Mouse (Mus musculus): ENCODE data around the gene Pafah1b2. TPM values are rescaled to one million over a fixed set of nuclear protein-coding genes. Genes with fewer than 3 reads are reported as not detected.

Pafah1b2 gene
- polyA plus RNA-seq, 1 experiment from 2014 or later, result 57.6 TPM

- H3K4me3 ChIP-seq (ENCODE audit: low read depth, low read length), result no peak overlapping the region
- H3K27me3 ChIP-seq (ENCODE audit: control insufficient read depth, insufficient read depth, low read depth, low read length), result no peaks in the 10 kb centered on the region
- H3K27ac ChIP-seq (ENCODE audit: low read length), result 0 out of 2 replicates have a peak overlapping the region, but pooled peaks have one; percentile 26
- H3K9ac ChIP-seq (ENCODE audit: low read depth, low read length), result no peak overlapping the region
- H3K36me3 ChIP-seq (ENCODE audit: control insufficient read depth, insufficient read depth), result peaks cover 26% of the 10 kb centered on the region
- peaks cover 2% of the 10 kb centered on the region; the same call in 1 of the 2 replicates for H3K9me3 ChIP-seq (replicated peaks; ENCODE audit: control insufficient read depth, low read length)
- peaks cover 34% of the 10 kb centered on the region for H3K4me1 ChIP-seq (ENCODE audit: control insufficient read depth, low read depth, low read length)
- ATAC-seq (ENCODE audit: low read depth), result peak; percentile 62
- no peak overlapping the region for H3K4me2 ChIP-seq (ENCODE audit: low read depth, low read length)
- WGBS (ENCODE audit: insufficient replicate concordance), result 86% methylated on average over 8 of the region's 8 CpGs
Observed at GRCm38 (mm10) chr9:45943628-45944505, 68.6 kb downstream of the Pafah1b2 start.

- peaks cover 2% of the 10 kb centered on the region; the same call in 1 of the 2 replicates for H3K9me3 ChIP-seq (replicated peaks; ENCODE audit: control insufficient read depth, low read length)
- peak overlapping the region; percentile 26; the same call in 1 of the 2 replicates for H3K27ac ChIP-seq (ENCODE audit: low read length)
- no peaks in the 10 kb centered on the region for H3K27me3 ChIP-seq (ENCODE audit: control insufficient read depth, insufficient read depth, low read depth, low read length)
- ATAC-seq (ENCODE audit: low read depth), result peak; percentile 77
- peaks cover 26% of the 10 kb centered on the region for H3K36me3 ChIP-seq (ENCODE audit: control insufficient read depth, insufficient read depth)
- H3K9ac ChIP-seq (ENCODE audit: low read depth, low read length), result no peak overlapping the region
- peaks cover 34% of the 10 kb centered on the region for H3K4me1 ChIP-seq (ENCODE audit: control insufficient read depth, low read depth, low read length)
- H3K4me3 ChIP-seq (ENCODE audit: low read depth, low read length), result no peak overlapping the region
- H3K4me2 ChIP-seq (ENCODE audit: low read depth, low read length), result peak overlapping the region; percentile 28; the same call in 1 of the 2 replicates
- WGBS (ENCODE audit: insufficient replicate concordance), result 38% methylated on average over 8 of the region's 8 CpGs
Observed at GRCm38 (mm10) chr9:45942916-45943315, 69.6 kb downstream of the Pafah1b2 start.

GRCm38 (mm10) chr9:45942464-45942863, 70.0 kb downstream of the Pafah1b2 start:
- Histone ChIP-seq H3K36me3 (ENCODE audit: control insufficient read depth, insufficient read depth) (peaks cover 26% of the 10 kb centered on the region), H3K9ac (ENCODE audit: low read depth, low read length) (no peak overlapping the region), H3K4me1 (ENCODE audit: control insufficient read depth, low read depth, low read length) (peaks cover 34% of the 10 kb centered on the region), H3K9me3 (replicated peaks; ENCODE audit: control insufficient read depth, low read length) (peaks cover 2% of the 10 kb centered on the region; the same call in 1 of the 2 replicates), H3K27me3 (ENCODE audit: control insufficient read depth, insufficient read depth, low read depth, low read length) (no peaks in the 10 kb centered on the region), H3K4me2 (ENCODE audit: low read depth, low read length) (peak overlapping the region; percentile 28; the same call in 1 of the 2 replicates), H3K4me3 (ENCODE audit: low read depth, low read length) (no peak overlapping the region), H3K27ac (ENCODE audit: low read length) (no peak overlapping the region)
- WGBS (ENCODE audit: insufficient replicate concordance), result 70% methylated on average over 16 of the region's 16 CpGs
- ATAC-seq (ENCODE audit: low read depth), result peak; percentile 66

DNA sequence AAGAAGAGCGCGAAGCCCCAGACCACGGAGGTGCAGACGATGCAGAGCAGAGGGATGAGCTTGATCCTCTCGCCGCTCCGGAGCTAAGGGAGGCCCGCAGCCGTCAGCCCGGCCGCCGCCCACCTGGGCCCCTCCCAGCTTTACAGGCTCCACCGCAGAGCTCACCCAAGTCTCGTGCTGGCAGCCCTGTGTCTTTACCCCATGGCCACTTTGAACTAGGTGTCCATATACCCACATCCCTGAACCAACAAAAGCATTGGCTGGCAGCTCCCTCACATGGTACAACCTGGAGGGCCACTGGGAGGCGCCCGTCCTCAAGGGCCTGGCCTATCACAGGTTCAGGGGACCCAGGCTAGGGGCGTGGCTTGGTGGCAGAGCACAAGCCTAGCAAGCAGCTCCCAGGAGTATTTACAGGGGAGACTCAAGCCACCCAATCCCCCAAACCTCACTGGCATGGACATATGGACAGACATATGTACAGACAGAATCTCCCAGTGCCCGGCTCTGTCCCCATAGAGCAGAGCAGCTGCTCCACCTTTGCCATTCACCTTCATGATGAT, 71.1 kb downstream of the Pafah1b2 start:
- H3K9me3 ChIP-seq (replicated peaks; ENCODE audit: control insufficient read depth, low read length), result peaks cover 2% of the 10 kb centered on the region; the same call in 1 of the 2 replicates
- H3K9ac ChIP-seq (ENCODE audit: low read depth, low read length), result no peak overlapping the region
- peaks cover 34% of the 10 kb centered on the region for H3K4me1 ChIP-seq (ENCODE audit: control insufficient read depth, low read depth, low read length)
- H3K4me2 ChIP-seq (ENCODE audit: low read depth, low read length), result no peak overlapping the region
- H3K27me3 ChIP-seq (ENCODE audit: control insufficient read depth, insufficient read depth, low read depth, low read length), result no peaks in the 10 kb centered on the region
- 64% methylated on average over 18 of the region's 18 CpGs for WGBS (ENCODE audit: insufficient replicate concordance)
- no peak overlapping the region for H3K27ac ChIP-seq (ENCODE audit: low read length)
- no peak overlapping the region for H3K4me3 ChIP-seq (ENCODE audit: low read depth, low read length)
- H3K36me3 ChIP-seq (ENCODE audit: control insufficient read depth, insufficient read depth), result peaks cover 26% of the 10 kb centered on the region
- ATAC-seq (ENCODE audit: low read depth), result peak; percentile 32; the same call in 1 of the 2 replicates

DNA sequence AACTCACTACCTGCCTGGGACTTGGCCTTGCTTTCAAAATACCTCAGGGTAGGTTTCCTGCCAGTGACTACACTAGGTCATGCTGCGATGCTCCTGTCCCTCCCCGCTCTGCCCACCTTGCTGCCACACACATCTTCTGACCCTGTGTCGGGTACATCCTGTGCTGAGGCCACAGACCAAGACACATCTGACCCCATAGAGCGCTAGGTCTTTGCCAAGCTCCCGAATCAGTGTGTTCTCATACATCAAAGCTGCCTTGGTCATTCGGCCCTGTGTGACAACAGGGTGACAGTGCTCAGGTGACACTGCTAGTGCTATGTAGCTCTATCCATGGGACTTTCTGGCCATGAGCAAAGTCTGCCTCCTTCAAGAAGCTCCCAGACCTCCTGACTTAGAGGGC, 72.7 kb downstream of the Pafah1b2 start:
- ATAC-seq (ENCODE audit: low read depth), result no peak

GRCm38 (mm10) chr9:45938952-45939637, 73.4 kb downstream of the Pafah1b2 start:
- no peaks in the 10 kb centered on the region for H3K9me3 ChIP-seq (replicated peaks; ENCODE audit: control insufficient read depth, low read length)
- H3K4me1 ChIP-seq (ENCODE audit: control insufficient read depth, low read depth, low read length), result peaks cover 25% of the 10 kb centered on the region
- H3K9ac ChIP-seq (ENCODE audit: low read depth, low read length), result no peak overlapping the region
- no peak overlapping the region for H3K27ac ChIP-seq (ENCODE audit: low read length)
- H3K27me3 ChIP-seq (ENCODE audit: control insufficient read depth, insufficient read depth, low read depth, low read length), result peaks cover 6% of the 10 kb centered on the region
- no peak for ATAC-seq (ENCODE audit: low read depth)
- H3K36me3 ChIP-seq (ENCODE audit: control insufficient read depth, insufficient read depth), result peaks cover 13% of the 10 kb centered on the region
- no peak overlapping the region for H3K4me2 ChIP-seq (ENCODE audit: low read depth, low read length)
- 73% methylated on average over 15 of the region's 15 CpGs for WGBS (ENCODE audit: insufficient replicate concordance)
- H3K4me3 ChIP-seq (ENCODE audit: low read depth, low read length), result no peak overlapping the region

More for the DNA sequence above, 72.7 kb downstream of the Pafah1b2 start:
- peaks cover 20% of the 10 kb centered on the region for H3K36me3 ChIP-seq (ENCODE audit: control insufficient read depth, insufficient read depth)
- H3K4me2 ChIP-seq (ENCODE audit: low read depth, low read length), result no peak overlapping the region
- no peak overlapping the region for H3K27ac ChIP-seq (ENCODE audit: low read length)
- 89% methylated on average over 6 of the region's 6 CpGs for WGBS (ENCODE audit: insufficient replicate concordance)
- peaks cover 2% of the 10 kb centered on the region; the same call in 1 of the 2 replicates for H3K9me3 ChIP-seq (replicated peaks; ENCODE audit: control insufficient read depth, low read length)
- peaks cover 6% of the 10 kb centered on the region for H3K27me3 ChIP-seq (ENCODE audit: control insufficient read depth, insufficient read depth, low read depth, low read length)
- H3K9ac ChIP-seq (ENCODE audit: low read depth, low read length), result no peak overlapping the region
- no peak overlapping the region for H3K4me3 ChIP-seq (ENCODE audit: low read depth, low read length)
- peaks cover 31% of the 10 kb centered on the region for H3K4me1 ChIP-seq (ENCODE audit: control insufficient read depth, low read depth, low read length)

- ATAC-seq (ENCODE audit: low read depth), result no peak
- no peak overlapping the region for H3K4me3 ChIP-seq (ENCODE audit: low read depth, low read length)
Observed at GRCm38 (mm10) chr9:45938088-45938487, 74.4 kb downstream of the Pafah1b2 start.

GRCm38 (mm10) chr9:45936883-45937282, 75.6 kb downstream of the Pafah1b2 start:
- H3K27ac ChIP-seq (ENCODE audit: low read length), result no peak overlapping the region
- peaks cover 10% of the 10 kb centered on the region for H3K4me1 ChIP-seq (ENCODE audit: control insufficient read depth, low read depth, low read length)
- H3K9me3 ChIP-seq (replicated peaks; ENCODE audit: control insufficient read depth, low read length), result no peaks in the 10 kb centered on the region
- peak; percentile 58 for ATAC-seq (ENCODE audit: low read depth)
- no peak overlapping the region for H3K4me2 ChIP-seq (ENCODE audit: low read depth, low read length)
- peaks cover 5% of the 10 kb centered on the region for H3K36me3 ChIP-seq (ENCODE audit: control insufficient read depth, insufficient read depth)
- H3K27me3 ChIP-seq (ENCODE audit: control insufficient read depth, insufficient read depth, low read depth, low read length), result peaks cover 6% of the 10 kb centered on the region
- WGBS (ENCODE audit: insufficient replicate concordance), result 23% methylated on average over 3 of the region's 3 CpGs
- H3K4me3 ChIP-seq (ENCODE audit: low read depth, low read length), result no peak overlapping the region
- H3K9ac ChIP-seq (ENCODE audit: low read depth, low read length), result no peak overlapping the region

More at GRCm38 (mm10) chr9:45938088-45938487, 74.4 kb downstream of the Pafah1b2 start:
- H3K36me3 ChIP-seq (ENCODE audit: control insufficient read depth, insufficient read depth), result peaks cover 13% of the 10 kb centered on the region
- no peaks in the 10 kb centered on the region for H3K9me3 ChIP-seq (replicated peaks; ENCODE audit: control insufficient read depth, low read length)
- 81% methylated on average over 8 of the region's 8 CpGs for WGBS (ENCODE audit: insufficient replicate concordance)
- no peak overlapping the region for H3K9ac ChIP-seq (ENCODE audit: low read depth, low read length)
- H3K4me1 ChIP-seq (ENCODE audit: control insufficient read depth, low read depth, low read length), result peaks cover 19% of the 10 kb centered on the region
- H3K4me2 ChIP-seq (ENCODE audit: low read depth, low read length), result no peak overlapping the region
- H3K27ac ChIP-seq (ENCODE audit: low read length), result no peak overlapping the region
- peaks cover 6% of the 10 kb centered on the region for H3K27me3 ChIP-seq (ENCODE audit: control insufficient read depth, insufficient read depth, low read depth, low read length)
